Mouse (Mus musculus): ENCODE data around the gene Zfp628.
"Not testable (repeated sequence)": the region's sequence is repeated elsewhere in the genome, so short reads cannot be mapped to it uniquely, and the experiment has no call there.

Gene Zfp628

GRCm38 (mm10) chr7:4915007-4915665, at the start of gene Zfp628:
TSS of gene Zfp628 (plus strand) at chr7:4915217.
- peak; percentile 37 for DNase-seq (ENCODE audit: extremely low read depth, low read depth, low spot score)

- peak; percentile 94 for DNase-seq (ENCODE audit: extremely low read depth, low read depth, low spot score)
These were observed 49.2 kb upstream of the Zfp628 start for GRCm38 (mm10) chr7:4865579-4866493.

DNA sequence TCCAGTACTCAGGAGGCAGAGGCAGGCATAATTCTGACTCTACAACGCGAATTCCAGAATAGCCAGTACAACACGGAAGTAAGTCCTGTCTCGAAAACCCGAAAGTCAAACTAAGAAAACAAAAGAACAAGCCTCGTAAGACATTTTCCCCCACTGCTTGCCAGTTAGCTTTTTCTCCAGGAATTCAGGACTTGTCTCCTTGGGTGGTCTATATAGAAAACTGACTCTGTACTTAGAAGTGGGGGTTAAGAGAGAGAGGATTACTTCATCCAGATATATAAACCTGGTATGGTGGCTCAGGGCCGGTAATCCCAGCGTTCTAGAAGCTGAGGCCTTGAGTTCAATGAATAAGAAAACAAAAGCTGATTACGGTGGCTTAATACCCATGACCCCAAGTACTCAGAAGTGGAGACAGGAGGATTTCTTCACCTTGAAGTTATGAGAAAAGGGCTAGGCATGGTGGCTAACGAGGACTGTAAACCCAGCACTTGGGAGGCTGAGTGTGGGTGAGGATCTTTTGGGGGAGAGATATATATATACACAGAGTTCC, 48.3 kb upstream of the Zfp628 start:
- DNase-seq (ENCODE audit: extremely low read depth, low read depth, low spot score), result no peak

DNA sequence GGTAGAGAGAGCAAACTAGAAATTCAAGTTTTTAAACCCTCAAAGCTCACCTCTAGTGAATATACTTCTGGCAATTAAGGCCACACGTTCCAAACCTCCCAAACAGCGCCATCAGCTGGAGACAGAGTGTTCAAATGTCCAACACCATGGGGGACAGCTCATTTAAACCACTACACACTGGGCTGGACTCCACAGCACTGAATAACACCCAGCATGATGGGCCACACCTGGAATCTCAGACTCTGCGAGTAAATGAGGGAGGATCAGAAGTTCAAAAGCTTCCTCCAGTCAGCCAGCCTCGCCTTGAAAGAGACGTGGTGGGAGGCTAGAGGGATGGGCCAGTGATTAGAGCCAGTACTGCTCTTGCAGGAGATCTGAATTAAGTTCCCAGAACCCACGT, 44.9 kb upstream of the Zfp628 start, which contains the start of gene Isoc2b:
TSS of gene Isoc2b (minus strand) at position 126 of the 400 bp plus-strand sequence.
- DNase-seq (ENCODE audit: extremely low read depth, low read depth, low spot score), result no peak

DNA sequence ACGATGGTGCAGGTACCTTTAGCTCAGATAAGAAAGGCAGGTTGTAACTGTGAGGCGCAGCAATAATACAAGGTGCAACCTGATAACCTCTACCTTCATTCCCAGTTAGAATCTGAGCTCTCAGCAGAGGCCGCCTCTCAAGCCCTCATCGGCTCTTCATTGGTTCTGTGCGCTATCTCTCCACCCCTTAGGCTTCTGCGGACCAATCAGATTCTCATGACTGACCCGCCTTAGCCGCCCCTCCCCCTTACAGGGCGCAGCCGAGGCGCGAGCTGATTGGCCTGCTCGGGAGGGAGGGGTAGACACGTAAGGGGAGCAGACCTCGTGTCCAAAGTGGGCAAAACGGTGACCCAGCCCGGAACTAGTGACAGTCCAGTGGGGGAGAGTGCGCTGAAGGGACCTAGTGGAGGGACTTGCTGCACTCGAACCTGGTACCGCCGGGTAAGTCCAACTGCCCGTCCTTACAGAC, 38.2 kb upstream of the Zfp628 start, which contains the start of gene Isoc2a:
TSS of gene Isoc2a (plus strand) at position 401 of the 469 bp plus-strand sequence.
- peak; percentile 65 for DNase-seq (ENCODE audit: extremely low read depth, low read depth, low spot score)

DNA sequence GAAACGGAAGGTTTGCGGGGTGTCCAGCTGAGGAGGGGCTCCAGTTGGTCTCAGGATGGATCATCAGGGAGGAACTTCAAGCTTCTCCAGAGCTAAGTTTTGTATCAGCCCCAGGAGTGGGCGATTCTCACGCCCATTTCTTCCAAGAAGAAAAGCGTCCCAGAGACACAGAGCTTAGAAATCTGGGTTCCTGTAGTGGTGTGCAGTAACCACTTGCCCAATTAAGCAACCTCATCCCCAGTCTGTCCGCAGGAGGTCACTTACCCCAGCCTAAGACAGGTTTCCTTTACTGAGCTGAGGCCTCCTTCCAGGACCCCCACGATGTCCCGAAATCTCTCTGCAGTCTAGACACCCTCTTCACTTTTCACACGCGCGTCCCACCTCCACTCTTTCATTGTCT, 37.8 kb upstream of the Zfp628 start:
- DNase-seq (ENCODE audit: extremely low read depth, low read depth, low spot score), result no peak

GRCm38 (mm10) chr7:4878186-4878585, 36.8 kb upstream of the Zfp628 start:
- no peak for DNase-seq (ENCODE audit: extremely low read depth, low read depth, low spot score)

DNA sequence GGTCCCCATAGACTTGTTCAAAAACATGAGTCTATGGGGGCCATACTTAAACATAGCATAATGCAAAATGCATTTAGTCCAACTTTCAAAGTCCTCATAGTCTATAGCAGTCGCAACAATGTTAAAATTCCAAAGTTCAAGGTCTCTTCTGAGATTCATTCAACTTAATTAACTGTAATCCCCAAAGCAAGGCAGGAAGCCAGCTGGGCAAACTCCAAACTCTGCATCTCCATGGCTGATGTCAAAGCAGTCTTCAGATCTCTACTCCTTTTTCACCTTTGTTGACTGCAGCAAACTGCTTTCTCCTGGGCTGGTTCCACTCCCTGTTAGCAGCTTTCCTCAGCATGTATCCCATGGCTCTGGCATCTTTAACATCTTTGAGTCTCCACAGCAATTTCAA, 36.0 kb upstream of the Zfp628 start:
- DNase-seq (ENCODE audit: extremely low read depth, low read depth, low spot score), result not testable (repeated sequence)

DNA sequence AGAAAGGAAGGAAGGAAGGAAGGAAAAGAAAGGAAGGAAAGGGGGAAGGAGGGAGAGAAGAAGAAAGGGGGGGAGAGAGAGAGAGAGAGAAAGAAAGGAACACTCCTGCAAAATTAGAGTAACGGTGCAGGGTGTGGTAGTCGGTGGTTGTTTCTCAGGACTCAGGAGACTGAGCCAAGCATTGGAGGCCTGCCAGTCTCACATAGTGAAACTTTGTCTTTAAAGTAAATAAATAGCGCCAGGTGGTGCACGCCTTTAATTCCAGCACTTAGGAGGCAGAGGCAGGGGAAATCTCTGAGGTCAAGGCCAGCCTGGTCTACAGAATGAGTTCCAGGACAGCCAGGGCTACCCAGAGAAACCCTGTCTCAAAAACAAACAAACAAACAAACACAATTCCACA, 28.3 kb upstream of the Zfp628 start:
- no peak for DNase-seq (ENCODE audit: extremely low read depth, low read depth, low spot score)

DNA sequence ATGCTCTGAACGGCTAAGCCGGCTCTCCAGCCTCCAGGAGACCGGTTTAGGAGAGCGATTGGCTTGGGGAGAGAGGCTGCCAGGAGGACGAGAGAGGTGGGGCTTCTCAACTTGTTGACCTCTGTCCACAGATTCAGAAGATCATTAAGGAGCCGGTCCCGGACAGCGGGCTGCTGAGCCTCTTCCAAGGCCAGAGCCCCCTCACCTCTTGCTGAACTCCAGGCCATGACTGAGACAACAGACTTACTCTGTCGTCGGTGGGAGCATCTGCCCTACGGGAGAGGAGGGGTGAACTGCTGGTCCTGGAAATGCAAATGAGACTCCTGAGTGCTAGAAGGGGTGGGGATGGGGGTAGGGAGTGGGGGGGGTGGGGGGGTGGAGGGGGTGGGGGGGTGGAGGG, 19.8 kb upstream of the Zfp628 start:
- DNase-seq (ENCODE audit: extremely low read depth, low read depth, low spot score), result no peak

DNA sequence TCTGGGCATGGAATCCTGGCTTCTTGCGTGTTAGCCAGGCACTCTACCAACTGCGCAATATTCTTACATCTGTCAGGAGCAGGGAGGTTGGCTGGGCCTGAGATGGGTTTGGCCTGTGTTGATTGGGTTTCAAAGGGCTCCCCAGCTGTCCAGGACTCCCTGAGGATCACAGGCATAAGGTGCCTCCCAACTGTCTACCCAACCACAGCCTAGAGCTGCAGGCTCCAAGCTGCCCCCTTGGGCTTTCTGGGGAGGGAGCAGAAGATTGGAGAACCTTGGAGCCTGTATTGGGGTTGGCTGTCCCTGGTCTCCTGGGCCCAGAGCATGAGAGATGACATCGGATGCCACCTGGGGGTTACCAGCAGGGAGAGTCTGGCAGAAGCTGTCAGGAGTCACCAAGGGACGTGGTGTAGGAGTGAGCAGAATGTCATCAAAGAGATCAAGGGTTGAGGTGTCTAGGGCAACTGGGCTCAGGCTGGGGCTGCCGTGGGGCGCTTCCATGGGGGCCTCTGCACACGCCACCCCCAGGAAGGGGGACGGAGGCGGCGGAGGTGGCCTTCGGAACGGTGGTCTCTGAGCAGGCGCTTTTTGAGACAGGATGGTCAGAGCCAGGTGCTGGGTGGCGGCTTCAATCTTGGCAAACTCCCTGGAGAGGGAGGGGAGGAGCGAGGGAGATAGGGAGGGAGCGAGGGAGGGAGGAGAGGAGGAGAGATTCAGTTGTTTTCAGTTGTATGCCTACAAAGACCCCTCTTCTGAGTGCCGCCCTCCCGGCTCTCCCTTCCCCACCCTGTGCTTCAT, 16.0 kb upstream of the Zfp628 start:
- no peak for DNase-seq (ENCODE audit: extremely low read depth, low read depth, low spot score)

DNA sequence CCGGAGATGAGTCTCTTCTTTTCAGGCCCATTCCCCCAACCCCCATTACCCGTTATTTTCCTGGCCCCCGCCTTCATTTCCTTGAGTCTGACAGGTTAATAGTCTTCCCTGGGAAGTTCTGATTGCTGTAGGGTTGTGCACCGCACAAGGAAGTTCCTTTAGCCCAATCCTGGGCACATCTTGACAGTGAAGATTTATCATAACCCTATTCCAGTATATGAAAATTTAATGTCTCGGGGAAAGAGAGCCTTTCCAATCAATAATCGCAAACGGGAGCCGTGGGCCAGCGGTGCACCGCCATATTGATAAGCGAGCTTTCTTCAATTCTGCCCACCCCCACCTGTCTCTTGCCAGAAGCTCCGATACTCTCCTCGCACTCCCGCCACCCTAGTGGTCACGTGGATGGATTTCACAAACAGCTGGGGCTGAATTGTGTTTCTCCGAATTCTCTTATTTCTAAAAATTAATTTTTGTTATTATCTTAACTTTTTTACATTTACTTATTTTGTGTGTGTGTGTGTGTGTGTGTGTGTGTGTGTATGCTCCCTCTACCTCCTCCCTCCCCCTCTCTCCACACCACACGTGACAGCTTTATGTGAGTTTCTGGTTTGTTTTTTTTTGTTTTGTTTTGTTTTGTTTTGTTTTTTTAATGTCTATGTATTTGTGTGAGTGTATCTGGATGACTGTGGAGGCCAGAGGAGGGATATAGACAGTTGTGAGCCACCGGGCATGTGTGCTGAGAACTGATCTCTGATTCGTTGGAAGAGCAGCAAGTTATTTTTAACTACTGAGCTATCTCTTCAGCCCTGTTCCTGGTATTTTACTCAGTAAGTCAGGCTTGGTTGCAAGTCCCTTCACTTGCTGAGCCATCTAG, 15.1 kb upstream of the Zfp628 start:
- DNase-seq (ENCODE audit: extremely low read depth, low read depth, low spot score), result no peak

DNA sequence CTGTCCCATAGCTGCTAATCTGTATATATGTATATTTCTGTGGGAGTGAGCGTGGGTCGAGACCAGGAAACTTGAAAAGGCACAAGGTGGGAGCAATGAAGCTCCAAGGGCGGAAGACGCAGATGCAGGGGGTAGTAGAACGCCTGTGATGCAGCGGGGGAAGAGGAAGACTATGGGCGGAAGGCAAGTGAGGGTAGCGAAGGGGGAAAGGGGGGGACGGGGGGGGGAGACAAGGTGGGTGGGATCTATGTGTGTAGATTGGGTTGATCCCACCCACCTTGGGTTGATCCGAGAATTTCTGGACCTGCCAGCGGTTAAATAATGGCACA, 14.5 kb upstream of the Zfp628 start:
- no peak for DNase-seq (ENCODE audit: extremely low read depth, low read depth, low spot score)

GRCm38 (mm10) chr7:4901171-4901570, 13.8 kb upstream of the Zfp628 start:
- DNase-seq (ENCODE audit: extremely low read depth, low read depth, low spot score), result no peak

DNA sequence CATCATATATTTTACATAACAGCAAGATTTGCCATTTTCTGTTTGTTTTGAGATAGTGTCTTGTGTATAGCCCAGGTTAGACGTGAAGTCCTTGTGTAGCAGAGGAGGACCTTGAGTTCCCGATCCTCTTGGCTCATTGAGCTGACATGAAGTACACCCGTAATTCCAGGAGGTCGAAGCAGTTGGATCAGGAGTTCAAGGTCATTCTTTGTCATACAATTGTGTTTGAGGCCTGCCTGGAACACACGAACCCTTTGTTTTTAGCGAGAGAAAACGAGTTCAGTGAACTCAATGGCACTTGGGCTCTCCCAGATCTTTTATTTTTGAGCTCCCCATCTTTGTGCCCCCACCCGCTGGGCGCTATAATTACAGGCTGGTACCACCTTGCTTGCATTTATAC, 12.6 kb upstream of the Zfp628 start:
- no peak for DNase-seq (ENCODE audit: extremely low read depth, low read depth, low spot score)

GRCm38 (mm10) chr7:4906466-4906950, 8.5 kb upstream of the Zfp628 start, which contains the start of gene Gm36210:
TSS of gene Gm36210 (minus strand) at chr7:4906516.
- no peak for DNase-seq (ENCODE audit: extremely low read depth, low read depth, low spot score)

DNA sequence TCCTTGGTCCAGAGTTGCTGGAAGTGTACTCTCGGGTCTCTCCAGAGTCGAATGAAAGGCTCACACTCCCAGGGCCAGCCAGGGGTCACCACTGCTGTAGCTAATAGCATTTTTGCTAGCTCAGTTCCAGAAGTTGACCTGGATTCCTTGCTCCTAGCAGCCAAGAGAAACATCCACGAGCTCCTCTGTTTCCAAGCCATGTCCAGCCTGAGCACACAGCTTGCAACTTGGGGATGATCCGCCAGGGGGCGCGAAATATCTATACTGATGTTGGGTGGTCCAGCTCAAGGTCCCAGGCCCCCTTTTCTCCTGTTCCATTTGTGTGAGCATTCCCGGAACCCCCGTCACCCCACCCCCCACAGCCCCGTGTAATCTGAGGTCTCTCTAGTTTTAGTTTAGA, 3.5 kb upstream of the Zfp628 start:
- no peak for DNase-seq (ENCODE audit: extremely low read depth, low read depth, low spot score)

- no peak for DNase-seq (ENCODE audit: extremely low read depth, low read depth, low spot score)
These were observed 2.8 kb upstream of the Zfp628 start for GRCm38 (mm10) chr7:4912248-4912647.

DNA sequence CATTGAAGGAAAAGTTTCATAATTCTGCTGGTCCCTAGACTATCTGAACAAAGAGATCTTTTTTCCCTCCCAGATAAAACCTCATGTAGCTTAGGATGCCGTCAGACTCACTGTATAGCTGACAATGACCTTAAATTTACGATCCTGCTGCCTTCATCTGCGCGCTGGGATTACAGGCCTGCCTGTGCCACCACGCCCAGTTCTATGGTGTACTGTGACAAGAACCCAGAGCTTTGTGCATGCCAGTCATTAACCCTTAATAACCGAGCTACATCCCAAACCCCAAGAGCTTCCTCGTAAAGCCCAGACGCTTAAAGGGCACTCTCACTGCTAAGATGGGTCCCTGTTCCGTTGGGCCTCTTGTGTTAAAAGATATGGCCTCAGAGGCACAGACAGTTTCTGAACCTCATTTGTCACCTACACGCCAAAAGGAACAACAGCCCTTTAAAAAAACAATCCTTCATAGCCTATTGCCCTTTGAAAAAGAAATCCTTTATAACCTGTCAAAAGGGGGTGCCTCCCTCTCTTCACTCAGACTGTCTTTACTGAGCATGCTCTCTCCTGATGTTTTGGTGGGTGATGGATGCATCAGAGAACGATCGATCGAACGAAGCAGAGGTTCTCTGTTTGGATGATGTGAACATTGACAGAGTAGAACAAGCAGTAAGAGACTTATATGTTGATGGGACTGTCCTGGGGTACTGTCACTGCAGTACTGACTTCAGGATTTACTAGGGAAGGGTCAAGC, 826 bp downstream of the Zfp628 start:
- no peak for DNase-seq (ENCODE audit: extremely low read depth, low read depth, low spot score)
